Mouse (Mus musculus) brain, embryonic 14.5 days (tissue): ENCODE data around the gene Msh5.

ENCODE experiments used
- CTCF ChIP-seq: fragments of 200-500 bp; IDR thresholded peaks from 2 replicates; pipeline ENCODE4 v1.5.1; 2012; ENCODE audit warnings: inconsistent platforms, mild to moderate bottlenecking, moderate library complexity, borderline replicate concordance; ENCODE audit not compliant: insufficient read depth, insufficient read length; ENCODE audit errors: extremely low read depth
- POLR2A ChIP-seq: fragments of 200-500 bp; IDR thresholded peaks from 2 replicates; pipeline ENCODE4 v1.6.1; 2012; ENCODE audit warnings: mild to moderate bottlenecking, inconsistent platforms, borderline replicate concordance; ENCODE audit not compliant: poor library complexity, insufficient read depth, insufficient read length, severe bottlenecking; ENCODE audit errors: extremely low read depth

- no peak for TF ChIP-seq POLR2A
- TF ChIP-seq CTCF, result no peak
Measured at GRCm38 (mm10) chr17:34998526-34999430, 47.8 kb downstream of the Msh5 start.
